Mouse (Mus musculus) heart, embryonic 16.5 days (tissue): ENCODE results near the gene Lrrk1. TPM values are rescaled to one million over a fixed set of nuclear protein-coding genes. Genes with fewer than 3 reads are reported as not detected.

Experiments
- ATAC-seq: fragments of 200-750 bp; cut with Nextera tagmentation; replicated peaks from 2 replicates; pipeline ENCODE4 v1.8.0; 2017; ENCODE audit warnings: moderate number of reproducible peaks; ENCODE audit not compliant: insufficient read depth, low FRiP score; ENCODE audit errors: extremely low read depth
- H3K27ac ChIP-seq: fragments of 300-500 bp; sonication (generic); 2 replicates; pipeline ENCODE4 v1.5.1; 2014; ENCODE audit warnings: mild to moderate bottlenecking, low read length, control low read depth, moderate library complexity
- H3K27me3 ChIP-seq: fragments of 300-500 bp; sonication (generic); 2 replicates; pipeline ENCODE4 v1.6.1; 2014; ENCODE audit warnings: low read length, mixed read lengths; ENCODE audit not compliant: control insufficient read depth, insufficient read depth
- H3K36me3 ChIP-seq: fragments of 300-500 bp; sonication (generic); 2 replicates; pipeline ENCODE4 v1.6.1; 2014; ENCODE audit not compliant: control insufficient read depth, insufficient read depth
- H3K4me1 ChIP-seq: fragments of 300-500 bp; sonication (generic); 2 replicates; pipeline ENCODE4 v1.6.1; 2014; ENCODE audit warnings: low read length, mixed read lengths; ENCODE audit not compliant: control insufficient read depth, insufficient read depth
- H3K4me2 ChIP-seq: fragments of 300-500 bp; sonication (generic); 2 replicates; pipeline ENCODE4 v1.6.1; 2014; ENCODE audit warnings: low read depth, mild to moderate bottlenecking, control low read depth, low read length
- H3K4me3 ChIP-seq: fragments of 300-500 bp; sonication (generic); 2 replicates; pipeline ENCODE4 v1.5.1; 2014; ENCODE audit warnings: mild to moderate bottlenecking, control low read depth, low read length
- H3K9ac ChIP-seq: fragments of 300-500 bp; sonication (generic); 2 replicates; pipeline ENCODE4 v1.6.1; 2014; ENCODE audit warnings: low read length, control low read depth
- H3K9me3 ChIP-seq: fragments of 300-500 bp; sonication (generic); replicated peaks from 2 replicates; pipeline ENCODE4 v1.6.1; 2016; ENCODE audit warnings: low read length; ENCODE audit not compliant: control insufficient read depth
- WGBS: fragments of 180-500 bp; shearing (Covaris S2); extraction: QIAGEN DNeasy Blood & Tissue Kit; methylation state at CpG from one replicate; pipeline ENCODE4 v1.1.7; 2014; 5-methylcytosine and 5-hydroxymethylcytosine counted together
- polyA plus RNA-seq: library from polyadenylated mRNA; unstranded; fragments of >200 nt; fragmentation: Nextera tagmentation; extraction: Ambion mirVana; gene quantifications from 2 replicates; pipeline ENCODE4 v1.2.1, GENCODE M21; 2015

Lrrk1 gene
- polyA plus RNA-seq, 1 experiment from 2014 or later: 8.4 TPM

- WGBS: 46% methylated on average over 7 of the region's 7 CpGs
- H3K4me1 ChIP-seq: peaks cover 11% of the 10 kb centered on the region
- peak; percentile 37; the same call in 1 of the 2 replicates for ATAC-seq
- H3K27me3 ChIP-seq: no peaks in the 10 kb centered on the region
- H3K4me3 ChIP-seq: no peak overlapping the region
- no peak overlapping the region for H3K9ac ChIP-seq
- H3K27ac ChIP-seq: no peak overlapping the region
- no peaks in the 10 kb centered on the region for H3K9me3 ChIP-seq
- H3K36me3 ChIP-seq: no peaks in the 10 kb centered on the region
- no peak overlapping the region for H3K4me2 ChIP-seq
Observed at GRCm38 (mm10) chr7:66260763-66261390, 127.3 kb downstream of the Lrrk1 start.

GRCm38 (mm10) chr7:66260295-66260694 lies 127.9 kb downstream of the Lrrk1 start:
- H3K4me3 ChIP-seq: no peak overlapping the region
- no peaks in the 10 kb centered on the region for H3K9me3 ChIP-seq
- no peaks in the 10 kb centered on the region for H3K27me3 ChIP-seq
- no peak overlapping the region for H3K27ac ChIP-seq
- WGBS: 76% methylated on average over 8 of the region's 8 CpGs
- H3K36me3 ChIP-seq: no peaks in the 10 kb centered on the region
- H3K9ac ChIP-seq: no peak overlapping the region
- no peak overlapping the region for H3K4me2 ChIP-seq
- no peak for ATAC-seq
- peaks cover 11% of the 10 kb centered on the region for H3K4me1 ChIP-seq

- no peaks in the 10 kb centered on the region for H3K27me3 ChIP-seq
- no peak overlapping the region for H3K4me2 ChIP-seq
- no peak for ATAC-seq
- H3K27ac ChIP-seq: no peak overlapping the region
- H3K9ac ChIP-seq: no peak overlapping the region
- no peak overlapping the region for H3K4me3 ChIP-seq
- H3K9me3 ChIP-seq: no peaks in the 10 kb centered on the region
- WGBS: 85% methylated on average over 14 of the region's 14 CpGs
- H3K4me1 ChIP-seq: peaks cover 14% of the 10 kb centered on the region
- no peaks in the 10 kb centered on the region for H3K36me3 ChIP-seq
Observed at GRCm38 (mm10) chr7:66259436-66260206, 128.5 kb downstream of the Lrrk1 start.

GRCm38 (mm10) chr7:66258997-66259396 lies 129.2 kb downstream of the Lrrk1 start:
- no peak overlapping the region for H3K27ac ChIP-seq
- H3K9ac ChIP-seq: no peak overlapping the region
- no peaks in the 10 kb centered on the region for H3K36me3 ChIP-seq
- H3K4me3 ChIP-seq: no peak overlapping the region
- peaks cover 19% of the 10 kb centered on the region for H3K4me1 ChIP-seq
- H3K27me3 ChIP-seq: no peaks in the 10 kb centered on the region
- WGBS: 74% methylated on average over 5 of the region's 5 CpGs
- H3K9me3 ChIP-seq: no peaks in the 10 kb centered on the region
- ATAC-seq: no peak
- H3K4me2 ChIP-seq: no peak overlapping the region

GRCm38 (mm10) chr7:66257232-66257631 lies 130.9 kb downstream of the Lrrk1 start:
- 84% methylated on average over 5 of the region's 5 CpGs for WGBS
- no peak for ATAC-seq
- Histone ChIP-seq H3K9me3 (no peaks in the 10 kb centered on the region), H3K4me1 (peaks cover 19% of the 10 kb centered on the region), H3K4me2 (no peak overlapping the region), H3K4me3 (no peak overlapping the region), H3K36me3 (no peaks in the 10 kb centered on the region), H3K9ac (no peak overlapping the region), H3K27ac (no peak overlapping the region), H3K27me3 (no peaks in the 10 kb centered on the region)

GRCm38 (mm10) chr7:66256441-66256840 lies 131.7 kb downstream of the Lrrk1 start:
- H3K4me3 ChIP-seq: no peak overlapping the region
- H3K27ac ChIP-seq: no peak overlapping the region
- H3K9me3 ChIP-seq: no peaks in the 10 kb centered on the region
- no peak for ATAC-seq
- no peaks in the 10 kb centered on the region for H3K36me3 ChIP-seq
- peaks cover 17% of the 10 kb centered on the region for H3K4me1 ChIP-seq
- no peak overlapping the region for H3K9ac ChIP-seq
- no peaks in the 10 kb centered on the region for H3K27me3 ChIP-seq
- H3K4me2 ChIP-seq: no peak overlapping the region
- WGBS: 74% methylated on average over 5 of the region's 5 CpGs

- H3K4me1 ChIP-seq: peaks cover 8% of the 10 kb centered on the region
- WGBS: 74% methylated on average over 8 of the region's 8 CpGs
- no peak overlapping the region for H3K4me2 ChIP-seq
- H3K27me3 ChIP-seq: no peaks in the 10 kb centered on the region
- no peak for ATAC-seq
- no peak overlapping the region for H3K27ac ChIP-seq
- H3K4me3 ChIP-seq: no peak overlapping the region
- H3K9ac ChIP-seq: no peak overlapping the region
- no peaks in the 10 kb centered on the region for H3K36me3 ChIP-seq
- H3K9me3 ChIP-seq: no peaks in the 10 kb centered on the region
Observed at GRCm38 (mm10) chr7:66254993-66255392, 133.2 kb downstream of the Lrrk1 start.

GRCm38 (mm10) chr7:66253975-66254651 lies 134.0 kb downstream of the Lrrk1 start:
- no peak for ATAC-seq
- H3K36me3 ChIP-seq: no peaks in the 10 kb centered on the region

GRCm38 (mm10) chr7:66250030-66250429 lies 138.1 kb downstream of the Lrrk1 start:
- H3K4me1 ChIP-seq: peaks cover 16% of the 10 kb centered on the region
- H3K4me3 ChIP-seq: no peak overlapping the region
- peak overlapping the region; percentile 43; the same call in 1 of the 2 replicates for H3K27ac ChIP-seq
- no peaks in the 10 kb centered on the region for H3K9me3 ChIP-seq
- peak; percentile 77 for ATAC-seq
- no peaks in the 10 kb centered on the region for H3K27me3 ChIP-seq
- 24% methylated on average over 6 of the region's 6 CpGs for WGBS
- no peaks in the 10 kb centered on the region for H3K36me3 ChIP-seq
- H3K4me2 ChIP-seq: no peak overlapping the region
- no peak overlapping the region for H3K9ac ChIP-seq

More at GRCm38 (mm10) chr7:66253975-66254651, 134.0 kb downstream of the Lrrk1 start:
- H3K4me2 ChIP-seq: no peak overlapping the region
- WGBS: 49% methylated on average over 8 of the region's 8 CpGs
- no peaks in the 10 kb centered on the region for H3K27me3 ChIP-seq
- 0 out of 2 replicates have a peak overlapping the region, but pooled peaks have one; percentile 11 for H3K9ac ChIP-seq
- no peak overlapping the region for H3K4me3 ChIP-seq
- no peaks in the 10 kb centered on the region for H3K9me3 ChIP-seq
- peak overlapping the region; percentile 26; the same call in 1 of the 2 replicates for H3K27ac ChIP-seq
- peaks cover 12% of the 10 kb centered on the region for H3K4me1 ChIP-seq
